Mouse (Mus musculus): ENCODE measurements around the gene Treml1. TPM values are rescaled to one million over a fixed set of nuclear protein-coding genes. Genes with fewer than 3 reads are reported as not detected.

Treml1 gene
- total and polyA plus RNA-seq, 3 experiments, result 0.96 to 1.7 TPM; not detected in 1

DNA sequence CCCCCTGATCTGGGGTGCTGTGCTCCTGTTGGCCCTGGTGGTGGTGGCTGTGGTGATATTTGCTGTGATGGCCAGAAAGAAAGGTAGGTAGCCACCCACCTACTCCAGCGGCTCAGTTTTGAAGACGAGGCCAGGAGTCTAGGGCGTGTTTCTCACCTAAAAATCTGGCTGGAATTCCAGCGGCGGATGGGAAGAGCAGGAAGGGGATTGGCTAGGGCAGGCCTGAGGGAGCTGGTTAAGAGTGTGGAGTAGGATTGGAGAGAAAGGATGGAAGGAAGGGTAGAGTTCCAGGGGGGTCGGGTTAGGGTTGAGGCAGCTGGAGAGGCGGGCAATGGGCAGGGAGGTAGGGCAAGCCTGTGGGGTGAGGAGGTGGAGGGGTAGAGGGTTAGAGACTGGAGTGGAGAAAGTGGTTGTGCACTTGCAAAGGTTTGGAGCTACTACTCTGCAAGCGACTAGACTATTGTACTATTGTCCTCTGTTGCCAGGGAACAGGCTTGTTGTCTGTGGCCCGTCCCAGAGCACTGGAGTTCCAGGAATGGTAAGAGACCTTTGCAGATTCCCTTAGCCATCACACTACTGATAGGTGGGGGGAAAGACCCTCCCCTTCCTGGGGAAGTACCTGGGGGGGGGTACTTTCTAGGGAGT lies 5.9 kb downstream of the Treml1 start:
- peaks cover 17 to 39% of the 10 kb centered on the region in 2 experiments for H3K4me1 ChIP-seq (ENCODE audit: control insufficient read depth in 1 of 2, insufficient read depth in 2 of 2, low read length in 2 of 2)
- no peaks in the 10 kb centered on the region for H3K79me2 ChIP-seq (ENCODE audit: control insufficient read depth, insufficient read depth, low read length, poor library complexity)
- DNase-seq (ENCODE audit: low read depth, low spot score), result no peak
- H3K27me3 ChIP-seq (ENCODE audit: control insufficient read depth in 1 of 2, insufficient read depth in 2 of 2, low read length in 2 of 2), result no peaks in the 10 kb centered on the region
- no peaks in the 10 kb centered on the region for H3K9me3 ChIP-seq (replicated peaks; ENCODE audit: insufficient read depth, low read length)
- TF ChIP-seq ZNF384 (IDR thresholded peaks at IDR 0.05; ENCODE audit: low read depth, low read length), result no peak
- TF ChIP-seq RCOR1 (IDR thresholded peaks at IDR 0.05; ENCODE audit: low read depth, low read length), result no peak
- TF ChIP-seq GABPA (IDR thresholded peaks at IDR 0.05; ENCODE audit: low read depth, low read length), result no peak
- no peak for TF ChIP-seq MYC (IDR thresholded peaks at IDR 0.05; ENCODE audit: low read depth, low read length)
- TF ChIP-seq MYB (IDR thresholded peaks at IDR 0.05; ENCODE audit: low read depth, low read length), result no peak
- no peak for TF ChIP-seq SMC3 (IDR thresholded peaks at IDR 0.05; ENCODE audit: low read depth, low read length)
- no peak for TF ChIP-seq HCFC1 (IDR thresholded peaks at IDR 0.05; ENCODE audit: low read depth, low read length)
- no peak for TF ChIP-seq TAL1 (IDR thresholded peaks at IDR 0.05; ENCODE audit: low read length)
- no peak for TF ChIP-seq JUND (IDR thresholded peaks at IDR 0.05; ENCODE audit: low read depth, low read length)
- TF ChIP-seq NELFE (IDR thresholded peaks at IDR 0.05; ENCODE audit: low read depth, low read length), result no peak
- TF ChIP-seq TCF12 (IDR thresholded peaks at IDR 0.05; ENCODE audit: low read depth, low read length), result no peak
- no peak overlapping the region for H3K27ac ChIP-seq (ENCODE audit: control insufficient read depth, low read depth, low read length)
- no peak overlapping the region for H3K9ac ChIP-seq (ENCODE audit: control insufficient read depth, low read depth, low read length, poor library complexity, severe bottlenecking)
- H3K4me3 ChIP-seq (ENCODE audit: control insufficient read depth in 1 of 2, insufficient read depth in 1 of 2, low read depth in 2 of 2, low read length in 2 of 2), result no peak overlapping the region
- H3K36me3 ChIP-seq (ENCODE audit: control insufficient read depth in 1 of 2, insufficient read depth in 2 of 2, low read length in 2 of 2), result peaks cover 0 to 23% of the 10 kb centered on the region in 2 experiments; a peak in 2 of 4 replicates

DNA sequence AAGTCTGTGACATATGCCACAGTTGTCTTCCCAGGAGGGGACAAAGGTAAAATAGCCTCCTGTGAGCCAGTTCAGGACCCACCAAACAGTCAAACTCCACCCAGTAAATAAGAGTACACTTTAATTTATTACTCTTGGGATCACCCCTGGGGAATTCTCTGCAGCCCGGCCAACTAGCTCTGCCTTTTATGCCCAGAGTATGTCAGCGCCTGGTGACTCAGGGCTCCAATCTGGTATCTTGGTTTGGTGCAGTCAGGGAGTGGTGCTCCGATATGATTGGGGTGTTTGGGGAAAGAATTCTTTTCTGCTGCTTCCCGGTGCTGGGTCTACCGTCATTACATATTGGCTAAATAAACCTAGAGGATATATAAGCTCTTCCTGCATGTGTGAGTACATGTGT lies 7.1 kb downstream of the Treml1 start:
- Histone ChIP-seq H3K9me3 (replicated peaks; ENCODE audit: insufficient read depth, low read length) (no peaks in the 10 kb centered on the region), H3K27me3 (ENCODE audit: control insufficient read depth in 1 of 2, insufficient read depth in 2 of 2, low read length in 2 of 2) (no peaks in the 10 kb centered on the region), H3K4me1 (ENCODE audit: control insufficient read depth in 1 of 2, insufficient read depth in 2 of 2, low read length in 2 of 2) (peaks cover 10 to 27% of the 10 kb centered on the region in 2 experiments), H3K36me3 (ENCODE audit: control insufficient read depth in 1 of 2, insufficient read depth in 2 of 2, low read length in 2 of 2) (peaks cover 0 to 17% of the 10 kb centered on the region in 2 experiments; a peak in 2 of 4 replicates), H3K79me2 (ENCODE audit: control insufficient read depth, insufficient read depth, low read length, poor library complexity) (no peaks in the 10 kb centered on the region), H3K4me3 (ENCODE audit: control insufficient read depth in 1 of 2, insufficient read depth in 1 of 2, low read depth in 2 of 2, low read length in 2 of 2) (no peak overlapping the region), H3K9ac (ENCODE audit: control insufficient read depth, low read depth, low read length, poor library complexity, severe bottlenecking) (no peak overlapping the region), H3K27ac (ENCODE audit: control insufficient read depth, low read depth, low read length) (no peak overlapping the region)
- TF ChIP-seq MXI1 (IDR thresholded peaks at IDR 0.05; ENCODE audit: low read depth, low read length) (no peak), E2F4 (IDR thresholded peaks at IDR 0.05; ENCODE audit: borderline replicate concordance, low read depth, low read length) (no peak), USF2 (IDR thresholded peaks at IDR 0.05; ENCODE audit: borderline replicate concordance in 1 of 2, insufficient read depth in 1 of 2, low read depth in 1 of 2, low read length in 2 of 2) (no peak), UBTF (IDR thresholded peaks at IDR 0.05; ENCODE audit: borderline replicate concordance, insufficient read depth, low read depth, low read length) (no peak), GABPA (IDR thresholded peaks at IDR 0.05; ENCODE audit: low read depth, low read length) (no peak), MAZ (IDR thresholded peaks at IDR 0.05; ENCODE audit: low read depth, low read length) (no peak), MEF2A (IDR thresholded peaks at IDR 0.05; ENCODE audit: extremely low read depth, insufficient replicate concordance, low read depth, low read length, poor library complexity, severe bottlenecking) (no peak), ZMIZ1 (IDR thresholded peaks at IDR 0.05; ENCODE audit: low read depth, low read length) (no peak), POLR2A (IDR thresholded peaks at IDR 0.05; ENCODE audit: control insufficient read depth in 1 of 2, insufficient read depth in 1 of 2, low read depth in 1 of 2, low read length in 2 of 2, poor library complexity in 1 of 2) (no peak), POLR2AphosphoS5 (IDR thresholded peaks at IDR 0.05; ENCODE audit: borderline replicate concordance, low read depth, low read length) (no peak), ELF1 (IDR thresholded peaks at IDR 0.05; ENCODE audit: low read depth, low read length) (no peak), TAL1 (IDR thresholded peaks at IDR 0.05; ENCODE audit: low read length) (no peak), NELFE (IDR thresholded peaks at IDR 0.05; ENCODE audit: low read depth, low read length) (no peak), BHLHE40 (IDR thresholded peaks at IDR 0.05; ENCODE audit: borderline replicate concordance, low read depth, low read length) (no peak), SMC3 (IDR thresholded peaks at IDR 0.05; ENCODE audit: low read depth, low read length) (no peak), USF1 (IDR thresholded peaks at IDR 0.05; ENCODE audit: low read depth, low read length) (no peak), RAD21 (IDR thresholded peaks at IDR 0.05; ENCODE audit: low read depth, low read length) (no peak)
- no peak for DNase-seq (ENCODE audit: low read depth, low spot score)

All from MEL (cell line).